Mouse (Mus musculus) ZHBTc4 (cell line): ENCODE measurements around the gene Ciart.
"Not testable (repeated sequence)": the region's sequence is repeated elsewhere in the genome, so short reads cannot be mapped to it uniquely, and the experiment has no call there.

Experiments
- DNase-seq: peaks from one replicate; pipeline ENCODE4 v3.0.0-alpha.2; 2011; ENCODE audit warnings: low read depth, low spot score

Gene Ciart

DNA sequence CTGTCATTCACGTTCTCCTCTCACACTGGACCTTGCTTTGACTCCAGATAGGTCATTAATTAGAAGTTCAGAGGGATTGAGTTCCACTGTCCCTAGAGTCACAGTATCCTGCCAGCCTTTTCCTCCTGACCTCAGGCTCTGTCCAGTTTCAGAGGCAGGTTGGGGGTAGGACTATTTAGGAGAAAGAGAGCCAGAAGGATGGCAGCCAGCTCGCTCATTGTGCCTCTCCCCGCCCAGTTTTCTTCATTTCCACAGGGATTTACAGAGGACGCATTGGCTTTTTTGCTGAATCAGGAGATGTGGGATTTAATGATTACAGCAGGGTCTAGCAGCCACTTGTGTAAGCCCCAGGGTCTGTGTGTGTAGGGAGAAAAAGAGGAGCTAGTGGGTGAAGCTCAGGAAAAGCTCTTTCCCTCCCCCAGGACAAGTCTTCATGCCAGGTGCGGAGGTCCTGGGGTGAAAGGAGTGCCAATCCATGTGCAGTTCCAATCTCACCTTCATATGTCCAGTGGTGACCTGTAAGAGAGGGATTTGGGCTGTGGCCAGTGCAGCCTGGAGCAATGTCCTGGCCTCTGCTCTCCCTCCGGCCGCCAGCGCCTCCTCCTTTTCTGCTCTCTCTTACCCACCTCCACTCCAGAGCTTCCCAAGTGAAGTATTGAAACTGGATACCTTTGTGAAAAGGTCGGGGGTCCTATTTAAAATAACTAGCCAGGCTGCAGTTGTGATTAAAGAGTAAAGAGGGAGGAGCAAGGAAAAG lies 19.7 kb upstream of the Ciart start:
- DNase-seq = no peak

DNA sequence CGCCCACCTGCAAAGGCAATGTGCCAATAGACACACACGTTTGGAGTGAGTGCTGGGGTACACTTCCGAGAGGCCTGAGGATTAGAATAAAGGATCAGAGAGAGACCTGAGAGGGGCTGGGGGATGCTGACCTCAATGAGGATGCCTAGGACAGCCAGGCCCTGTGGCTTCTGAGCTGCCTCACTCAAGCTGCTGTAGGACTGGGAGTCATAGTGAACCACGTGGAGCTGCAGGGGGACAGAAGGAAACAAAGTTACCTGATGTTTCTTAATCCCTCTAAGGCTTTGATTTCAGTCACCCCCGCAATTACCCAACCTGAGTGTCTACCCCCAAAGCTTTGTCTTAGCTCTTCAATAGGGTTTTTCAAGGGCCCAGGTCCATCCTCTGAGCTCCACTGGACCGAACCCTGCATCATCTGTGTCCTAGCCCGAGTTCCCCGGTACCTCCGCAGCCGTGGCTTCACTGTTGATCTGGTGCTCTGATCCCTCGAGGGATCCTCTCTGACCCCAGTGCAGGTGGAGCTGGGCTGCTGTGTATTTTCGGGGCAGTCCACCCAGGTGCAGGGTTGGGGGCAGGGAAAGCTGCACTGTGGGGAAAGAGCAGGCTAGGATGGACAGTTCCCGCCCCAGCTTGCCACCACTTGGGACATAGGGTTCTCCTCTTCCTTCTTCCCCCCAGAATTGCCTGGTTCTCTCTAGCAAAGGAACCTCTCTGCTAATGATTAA lies 17.9 kb upstream of the Ciart start:
- DNase-seq = no peak

DNA sequence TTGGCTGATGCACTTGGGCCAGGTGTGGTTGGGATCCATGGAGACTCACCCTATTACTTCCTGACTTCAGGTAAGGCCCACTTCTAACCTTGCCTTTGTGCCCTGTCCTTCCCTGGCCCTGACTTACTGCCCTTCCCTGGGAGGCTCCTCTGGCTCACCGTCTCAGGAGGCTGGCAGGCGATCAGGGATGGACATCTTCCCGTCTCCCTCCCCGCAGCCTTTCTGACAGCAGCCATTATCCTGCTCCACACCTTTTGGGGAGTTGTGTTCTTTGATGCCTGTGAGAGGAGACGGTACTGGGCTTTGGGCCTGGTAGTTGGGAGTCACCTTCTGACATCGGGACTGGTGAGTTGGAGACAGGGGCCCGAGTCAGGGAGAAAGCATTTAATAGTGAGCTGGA lies 13.4 kb upstream of the Ciart start:
- DNase-seq = not testable (repeated sequence)

DNA sequence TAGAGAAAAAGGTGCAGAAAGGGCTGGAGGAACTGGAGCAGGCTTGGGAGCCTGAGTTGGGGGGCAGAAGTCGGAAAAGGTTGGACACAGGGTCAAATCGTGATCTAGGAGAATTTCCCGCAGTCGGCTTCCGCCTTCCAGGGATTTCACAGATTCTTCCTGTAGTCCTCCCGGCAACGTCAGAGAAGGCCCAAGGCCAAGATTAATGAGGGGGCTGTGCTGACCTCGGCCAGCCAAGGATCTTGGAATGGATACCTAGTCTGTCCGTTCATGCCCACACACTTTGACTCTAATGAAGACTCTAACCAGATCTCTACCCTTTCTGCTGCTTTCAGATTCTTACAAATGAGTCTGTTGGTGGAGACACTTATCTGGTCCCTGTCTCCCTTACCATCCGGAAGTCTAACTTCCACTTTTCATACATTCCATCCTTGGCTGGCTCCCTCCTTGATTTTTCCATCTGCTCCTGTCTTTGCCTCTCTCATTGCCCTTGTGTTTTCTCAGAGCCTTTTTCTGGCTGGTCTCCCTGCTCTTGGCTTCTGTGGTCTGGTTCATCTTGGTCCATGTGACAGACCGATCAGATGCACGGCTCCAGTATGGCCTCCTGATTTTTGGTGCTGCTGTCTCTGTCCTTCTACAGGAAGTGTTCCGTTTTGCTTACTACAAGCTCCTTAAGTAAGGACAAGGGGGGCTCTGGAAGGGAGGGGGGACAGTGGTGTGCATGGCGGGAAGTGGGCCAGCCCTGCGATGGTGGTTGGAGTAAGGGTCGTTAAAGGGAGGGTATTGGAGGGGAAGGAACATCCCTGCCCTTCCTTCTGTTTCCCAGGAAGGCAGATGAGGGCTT lies 12.5 kb upstream of the Ciart start:
- DNase-seq = peak; percentile 23

DNA sequence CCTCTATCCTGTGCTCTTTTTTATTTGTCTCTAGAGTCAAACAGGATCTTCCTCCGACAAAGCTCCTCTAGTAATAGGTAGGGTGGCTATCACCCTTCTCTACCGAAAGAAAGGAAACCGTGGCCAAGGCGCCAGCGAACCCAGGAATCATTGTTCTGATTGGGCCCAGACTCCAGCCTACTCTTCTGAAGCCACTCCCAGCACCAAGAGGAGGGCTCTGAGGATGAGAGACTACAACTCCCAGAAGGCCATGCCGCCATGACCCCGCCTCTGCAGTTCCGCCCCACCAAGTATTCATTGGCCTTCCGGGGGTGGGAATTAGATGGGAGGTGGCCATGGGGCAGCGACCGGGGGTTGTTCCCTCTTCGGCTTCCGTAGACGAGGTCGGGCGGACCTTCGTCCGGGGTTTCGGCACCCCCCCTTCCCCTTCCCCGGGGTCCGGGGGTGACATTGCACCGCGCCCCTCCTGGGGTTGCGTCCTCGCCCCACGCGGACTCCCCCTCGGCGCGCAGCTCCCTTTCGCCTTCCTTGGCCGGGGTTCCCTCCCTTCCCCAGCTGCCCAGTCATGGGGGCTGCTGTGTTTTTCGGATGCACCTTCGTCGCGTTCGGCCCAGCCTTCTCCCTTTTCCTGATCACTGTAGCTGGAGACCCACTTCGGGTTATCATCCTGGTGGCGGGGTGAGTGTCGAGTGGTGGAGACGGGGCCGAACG lies 11.7 kb upstream of the Ciart start, which contains the start of gene Aph1a:
Aph1a (plus strand) TSS at position 364 of the 711 bp plus-strand sequence.
- DNase-seq = peak; percentile 98

DNA sequence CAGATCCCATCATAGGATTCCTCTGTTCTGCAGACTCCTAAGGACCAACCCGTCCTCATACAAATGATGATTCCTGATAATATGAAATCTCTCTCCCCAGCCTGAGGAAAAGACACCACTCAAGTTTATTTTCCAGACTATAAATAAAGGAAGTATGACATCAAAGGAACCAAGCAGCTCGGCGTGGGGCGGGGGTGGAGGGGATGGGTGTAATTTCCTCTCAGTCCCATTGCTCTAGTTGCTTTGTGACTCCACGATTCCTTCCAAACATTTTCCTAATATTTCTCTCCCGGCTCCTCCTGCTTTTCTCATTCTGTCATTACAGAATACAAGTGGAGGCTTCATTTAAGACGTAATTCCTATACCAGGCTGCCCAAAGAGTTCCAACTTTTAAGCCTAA lies 11.1 kb upstream of the Ciart start:
- no peak for DNase-seq

DNA sequence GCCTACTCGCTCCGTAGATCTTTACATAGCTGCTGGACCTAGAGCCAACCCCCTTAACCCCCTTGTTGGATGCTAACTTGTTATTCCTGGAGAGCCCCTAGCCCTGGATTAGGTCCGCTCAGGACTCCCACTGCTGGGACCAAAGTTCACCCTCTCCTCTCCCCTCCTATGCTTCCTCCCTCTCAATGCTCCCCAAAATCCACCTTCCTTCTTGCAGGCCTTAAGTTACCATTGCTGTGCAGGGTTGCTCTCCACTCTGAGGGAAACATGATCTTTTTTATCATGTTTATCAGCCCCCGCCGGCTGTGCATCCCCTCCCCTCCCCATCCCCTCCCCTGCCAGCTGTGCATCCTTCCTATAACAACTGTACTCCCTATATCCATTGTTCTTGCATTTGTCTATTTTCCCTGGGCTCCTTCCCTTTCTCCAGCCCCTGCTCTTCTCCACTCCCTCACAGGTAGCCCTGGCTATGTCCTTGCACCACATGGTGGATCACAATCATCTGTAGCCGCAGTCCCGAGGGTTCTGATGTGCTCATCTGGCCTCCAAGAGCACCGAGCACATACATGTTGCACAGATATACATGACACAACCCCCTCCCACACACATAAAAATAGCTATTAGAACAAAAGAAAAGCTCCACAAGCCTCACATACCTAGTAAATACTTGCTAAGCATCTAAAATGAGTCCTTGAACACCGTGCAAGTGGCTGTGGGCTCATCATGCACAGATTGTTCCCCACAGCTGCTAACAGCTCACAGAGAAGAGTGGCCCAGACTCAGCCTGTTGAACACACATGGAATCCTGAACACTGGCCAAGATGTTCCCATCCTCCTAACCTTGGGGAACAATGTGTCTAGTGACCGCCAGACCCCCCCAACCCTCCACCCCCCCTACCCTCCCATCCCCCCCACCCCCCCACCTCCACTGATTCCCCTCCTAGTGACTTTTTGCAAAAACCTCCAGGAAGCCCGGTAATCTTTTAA lies 10.3 kb upstream of the Ciart start:
- DNase-seq = no peak

DNA sequence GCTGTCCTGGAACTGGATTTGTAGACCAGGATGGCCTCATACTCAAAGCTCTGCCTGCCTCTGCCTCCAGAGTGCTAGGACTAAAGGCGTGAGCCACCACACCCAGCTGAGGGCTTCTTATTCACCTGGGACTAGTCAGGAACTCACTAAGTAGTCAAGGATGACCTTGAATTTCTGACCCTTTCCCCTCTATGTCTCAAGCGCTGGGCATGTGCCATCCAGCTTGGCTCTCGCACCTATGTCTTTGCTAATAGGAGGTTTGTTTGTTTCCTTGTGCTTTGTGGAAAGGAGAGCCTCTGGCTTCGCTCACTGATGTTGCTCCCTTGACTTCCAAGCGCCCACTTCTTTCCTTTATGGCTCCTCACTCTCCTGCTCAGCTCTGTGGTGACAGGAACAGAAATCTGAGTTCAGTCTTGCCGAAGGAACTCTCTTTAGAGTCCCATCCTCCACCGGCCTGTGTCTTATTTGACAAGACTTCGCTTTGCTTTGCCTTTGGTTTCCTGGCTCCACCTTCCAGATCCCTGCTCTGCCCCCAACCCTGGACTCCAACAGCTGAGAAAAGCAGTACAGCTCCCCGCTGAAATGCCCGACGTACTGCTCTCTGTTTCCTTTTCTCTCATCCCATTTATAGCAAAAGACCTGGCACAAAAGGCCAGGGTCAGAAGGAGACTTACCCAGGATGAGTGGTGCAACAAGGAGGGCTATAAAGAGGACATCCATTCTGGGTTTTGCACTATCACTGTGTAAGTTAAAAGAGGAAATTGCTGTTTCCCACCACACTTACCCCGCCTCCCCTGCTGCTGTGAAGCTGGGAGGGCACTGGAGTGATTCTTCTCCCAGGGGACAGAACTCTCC lies 9.4 kb upstream of the Ciart start, which contains the start of gene BC028528:
BC028528 (minus strand) TSS at position 795 of the 855 bp plus-strand sequence.
- DNase-seq = peak; percentile 61

DNA sequence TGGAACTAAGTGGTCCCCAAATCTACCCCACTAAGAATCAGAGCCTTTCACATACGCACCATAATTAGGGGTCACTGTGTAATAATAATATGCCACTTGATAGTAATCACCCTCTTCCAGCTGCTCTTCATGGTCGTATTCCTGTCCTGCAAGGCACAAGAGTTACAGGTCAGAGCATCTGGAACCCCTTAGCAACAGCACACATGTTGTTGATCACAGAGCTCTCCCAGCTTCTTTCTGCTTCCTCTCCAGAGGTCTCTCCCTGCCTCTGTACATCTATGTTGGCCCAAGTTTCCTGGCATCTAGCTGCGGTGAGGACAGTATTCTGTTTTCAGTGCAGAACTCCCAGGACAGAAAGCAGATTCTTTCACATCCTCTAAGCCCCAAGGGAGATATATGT lies 7.6 kb upstream of the Ciart start:
- DNase-seq = no peak

DNA sequence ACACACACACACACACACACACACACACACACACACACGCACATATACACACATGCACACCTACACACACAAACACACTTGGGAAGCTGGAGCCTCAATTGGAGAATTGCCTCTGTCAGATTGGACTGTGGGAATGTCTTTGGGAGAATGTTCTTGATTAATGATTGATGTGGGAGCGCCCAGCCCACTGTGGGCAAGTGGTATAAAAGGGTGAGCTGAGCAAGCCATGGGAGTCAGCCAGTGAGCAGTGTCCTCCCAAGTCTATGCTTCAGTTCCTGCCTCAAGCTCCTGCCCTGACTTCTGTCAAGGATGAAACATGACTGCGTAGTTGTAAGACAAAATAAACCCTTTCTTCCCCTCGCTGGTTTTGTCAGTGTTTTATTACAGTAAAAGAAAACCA lies 5.5 kb upstream of the Ciart start:
- no peak for DNase-seq

DNA sequence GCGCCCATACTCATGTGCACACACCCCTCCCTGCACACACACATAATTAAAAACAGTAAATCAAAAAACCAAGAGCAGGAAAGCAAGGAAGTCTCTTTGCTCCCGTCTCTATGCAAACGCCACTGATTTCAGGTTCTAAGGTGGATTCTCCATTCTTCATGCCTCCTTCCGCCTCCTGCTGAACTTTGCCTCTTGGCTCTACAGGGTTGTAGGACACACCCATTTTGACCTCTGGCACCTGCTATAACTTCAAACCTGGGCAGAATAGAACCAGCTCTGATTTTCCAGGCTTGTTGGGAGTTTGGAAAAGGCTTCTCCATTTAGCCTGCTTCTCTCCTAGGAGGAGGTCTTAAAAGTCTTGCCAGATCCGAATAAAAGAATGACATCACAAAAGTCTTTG lies 2.3 kb upstream of the Ciart start:
- no peak for DNase-seq

DNA sequence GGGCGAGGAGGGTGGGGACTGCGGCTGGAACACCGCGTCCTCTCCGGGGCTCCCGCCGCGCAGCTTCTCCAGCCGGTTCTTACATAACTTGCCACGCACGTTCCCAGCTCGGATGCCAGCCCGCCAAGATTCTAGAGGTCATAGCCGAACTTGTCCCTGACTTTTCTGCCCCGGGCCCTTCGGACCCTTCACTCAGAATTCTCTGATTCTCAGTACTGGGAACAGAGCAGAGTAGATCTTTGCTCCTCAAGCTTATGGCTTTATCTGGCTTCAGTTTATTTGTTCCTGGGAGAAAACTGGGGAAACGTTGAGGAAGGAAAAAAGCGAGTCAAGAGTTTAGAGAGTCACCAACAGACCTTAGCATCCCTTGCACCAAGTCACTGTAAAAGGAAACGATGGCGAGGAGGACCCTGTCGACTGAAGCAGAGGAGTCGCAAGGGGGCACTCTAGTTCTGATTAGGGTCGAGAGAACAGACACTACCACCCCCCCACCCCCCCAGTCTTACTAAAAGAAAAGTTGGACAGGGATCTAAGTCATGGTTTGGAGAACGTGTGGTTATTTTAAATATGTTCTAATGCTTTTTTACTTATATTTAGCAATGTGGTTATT lies 870 bp upstream of the Ciart start:
- peak; percentile 56 for DNase-seq

DNA sequence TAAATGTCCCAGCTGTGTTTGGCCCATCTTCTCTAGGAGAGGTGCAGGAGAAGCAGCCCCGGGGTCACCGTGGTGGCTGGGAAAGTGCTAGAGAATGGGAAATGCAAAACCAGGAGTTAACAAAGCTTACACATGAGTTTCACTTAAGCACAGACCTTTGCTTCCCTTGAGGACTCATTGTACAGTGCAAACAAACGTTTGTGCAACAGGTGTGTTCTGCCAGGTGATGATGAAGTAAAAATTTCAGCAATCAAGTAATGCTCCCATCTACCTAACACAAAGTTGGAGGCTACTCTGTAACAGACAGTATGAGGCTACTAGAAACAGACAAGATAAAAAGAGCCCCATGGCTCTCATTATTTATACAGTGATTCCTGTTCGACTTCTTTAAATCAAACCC lies 3.0 kb downstream of the Ciart start:
- DNase-seq = no peak

DNA sequence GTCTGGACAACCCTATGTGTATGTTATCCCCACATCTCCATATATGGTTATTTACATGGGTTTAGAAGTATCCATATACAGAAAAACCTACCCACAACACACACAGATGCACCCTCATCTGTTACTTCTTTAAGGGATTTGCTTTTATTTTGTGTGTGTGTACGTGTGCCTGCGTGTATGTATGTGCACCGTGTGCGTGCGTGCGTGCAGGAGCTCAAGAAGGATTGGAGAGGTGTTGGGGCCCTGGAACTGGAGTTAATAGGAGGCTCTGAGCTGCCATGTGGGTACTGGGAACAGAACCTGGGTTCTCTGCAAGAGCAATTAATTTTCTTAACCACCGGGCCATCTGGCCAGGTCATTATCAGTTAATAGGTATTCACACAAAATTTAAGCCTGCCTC lies 10.0 kb downstream of the Ciart start:
- DNase-seq = no peak

DNA sequence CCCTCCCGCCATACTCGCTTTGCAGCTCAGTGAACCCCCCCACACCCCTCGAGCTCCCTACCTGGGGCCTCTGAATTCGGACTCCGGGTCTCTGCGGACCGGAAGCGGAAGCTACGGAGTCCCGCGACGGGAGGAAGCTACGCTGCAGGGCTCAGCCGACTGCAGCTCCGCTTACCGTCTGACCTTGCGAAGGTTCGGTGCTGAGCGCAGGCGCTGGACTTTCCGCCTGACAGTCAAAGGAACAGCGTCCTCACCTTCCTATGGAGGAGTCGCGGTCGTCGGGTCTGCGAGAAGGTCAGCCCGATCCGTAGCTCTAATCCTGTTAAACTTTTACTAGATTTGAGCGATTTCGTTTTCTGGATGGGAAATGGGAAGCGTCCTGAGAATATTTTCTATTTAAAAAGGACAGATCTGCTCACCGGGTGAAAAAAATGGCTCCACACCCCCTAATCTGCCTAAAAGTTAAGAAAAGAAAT lies 10.6 kb downstream of the Ciart start, which contains the start of gene Mrps21:
Mrps21 (minus strand) TSS at position 128 of the 476 bp plus-strand sequence.
- DNase-seq = peak; percentile 93

DNA sequence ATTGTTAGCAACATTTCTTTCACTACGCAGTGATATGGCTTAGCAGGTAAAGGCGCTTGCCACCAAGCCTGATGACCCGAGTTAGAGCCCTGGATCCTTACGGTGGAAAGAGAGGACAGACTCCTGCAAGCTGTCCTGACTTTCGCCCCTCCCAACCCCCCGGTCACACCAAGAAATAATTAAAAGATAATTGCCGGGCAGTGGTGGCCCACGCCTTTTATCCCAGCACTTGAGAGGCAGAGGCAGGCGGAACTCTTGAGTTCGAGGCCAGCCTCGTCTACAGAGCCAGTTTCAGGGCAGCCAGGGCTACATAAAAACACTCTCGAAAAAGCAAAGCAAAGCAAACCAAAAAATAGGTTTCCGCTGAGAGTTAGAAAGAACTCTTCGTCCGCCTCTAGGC lies 11.1 kb downstream of the Ciart start:
- DNase-seq = no peak

DNA sequence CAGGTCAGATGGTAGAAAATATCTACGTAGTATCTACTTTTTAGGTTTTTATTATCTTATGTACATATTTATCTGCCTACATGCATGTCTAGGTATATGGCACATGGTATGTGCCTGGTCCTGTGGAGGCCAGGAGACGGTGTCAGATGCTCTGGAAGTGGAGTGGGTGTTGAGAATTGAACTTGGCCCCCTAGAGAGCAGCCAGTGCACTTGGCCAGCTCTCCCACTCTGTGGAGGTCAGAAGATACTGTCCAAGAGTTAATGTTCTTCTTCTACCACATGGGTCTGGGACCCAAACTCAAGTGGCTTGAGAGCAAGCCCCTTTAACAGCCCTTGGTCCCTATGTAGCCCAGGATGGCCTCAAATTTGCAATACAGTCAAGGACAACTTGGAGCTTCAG lies 14.6 kb downstream of the Ciart start:
- no peak for DNase-seq

DNA sequence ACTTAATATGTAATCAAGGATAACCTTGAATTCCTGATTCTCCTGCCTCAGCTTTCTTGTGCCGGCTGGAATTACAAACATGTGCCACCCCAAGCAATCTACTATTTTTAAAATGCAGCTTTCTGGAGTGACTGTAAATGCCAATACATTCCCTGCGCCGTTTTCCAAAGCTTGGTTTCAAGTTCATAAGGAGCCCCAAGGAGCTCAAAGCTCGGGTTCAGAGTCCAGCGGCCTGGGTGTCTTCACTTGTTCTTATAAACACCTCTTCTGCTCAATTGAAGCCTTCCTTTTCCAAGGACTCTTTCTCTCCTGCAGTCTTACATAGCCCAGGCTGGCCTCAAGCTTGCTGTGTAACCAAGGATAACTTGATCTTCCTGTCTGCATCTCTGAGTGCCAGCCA lies 16.0 kb downstream of the Ciart start:
- DNase-seq = no peak

DNA sequence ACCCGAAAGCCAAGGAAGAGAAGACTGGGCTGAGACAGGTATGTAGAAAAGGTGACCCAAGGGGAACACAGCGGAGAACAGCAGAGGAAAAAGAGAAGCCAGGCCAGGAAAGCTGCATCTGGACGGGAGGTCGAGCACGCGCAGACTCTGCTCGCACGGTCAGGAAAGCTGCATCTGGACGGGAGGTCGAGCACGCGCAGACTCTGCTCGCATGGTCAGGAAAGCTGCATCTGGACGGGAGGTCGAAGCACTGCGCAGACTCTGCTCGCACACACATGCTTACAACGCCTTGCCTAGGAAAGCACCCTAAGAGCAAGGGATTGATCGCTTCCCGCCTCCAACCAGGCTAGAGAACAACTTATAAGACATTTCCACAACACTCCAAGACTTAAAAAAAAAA lies 16.5 kb downstream of the Ciart start:
- peak; percentile 50 for DNase-seq
